Mouse (Mus musculus): ENCODE data around the gene Ube2r2.
A peak's percentile ranks its signal among the peaks of the same experiment; 100 is the strongest.

- TF ChIP-seq TCF12 (IDR thresholded peaks at IDR 0.05; ENCODE audit: insufficient read depth, poor library complexity, severe bottlenecking) (no peak), SRF (IDR thresholded peaks at IDR 0.05; ENCODE audit: control insufficient read depth, insufficient read length, low read depth) (peak; percentile 47), POLR2A (IDR thresholded peaks at IDR 0.05; ENCODE audit: insufficient read length, low read depth) (peak; percentile 43), E2F4 (IDR thresholded peaks at IDR 0.05; ENCODE audit: insufficient read depth) (no peak), POLR2AphosphoS2 (IDR thresholded peaks at IDR 0.05; ENCODE audit: insufficient read length, low read depth) (no peak), MYOD1 (IDR thresholded peaks at IDR 0.05; ENCODE audit: control insufficient read depth in 1 of 3, insufficient read length in 2 of 3, low read depth in 2 of 3) (no peak), MYOG (IDR thresholded peaks at IDR 0.05; ENCODE audit: control insufficient read depth in 1 of 3, insufficient read depth in 1 of 3, insufficient read length in 2 of 3, low read depth in 2 of 3) (no peak), CEBPB (IDR thresholded peaks at IDR 0.05; ENCODE audit: insufficient read depth, poor library complexity, severe bottlenecking) (no peak), TCF3 (IDR thresholded peaks at IDR 0.05; ENCODE audit: insufficient read length, low read depth) (no peak), REST (IDR thresholded peaks at IDR 0.05; ENCODE audit: insufficient read depth, insufficient read length) (no peak)
Observed at GRCm38 (mm10) chr4:41124180-41124951, 11.2 kb upstream of the Ube2r2 start, which contains the start of gene Nol6.

Measured in myocyte (in vitro differentiated cells).